Mouse (Mus musculus) hindbrain, embryonic 15.5 days (tissue): Measurements from ENCODE around the gene Gm9745. TPM values are rescaled to one million over a fixed set of nuclear protein-coding genes. Genes with fewer than 3 reads are reported as not detected.

Experiments used
- microRNA-seq: library from miRNA; unstranded; fragments of <30 nt; microRNA quantifications from one replicate; pipeline ENCODE4, GENCODE M21; 2016
- polyA plus RNA-seq: library from polyadenylated mRNA; unstranded; fragments of >200 nt; fragmentation: Nextera tagmentation; extraction: Ambion mirVana; gene quantifications from 2 replicates; pipeline ENCODE4 v1.2.1, GENCODE M21; 2015

The Gm9745 gene
- polyA plus RNA-seq, 1 experiment from 2014 or later: not detected

Small RNA genes within 50 kb of the gene (microRNA-seq; reads per million reads assigned to microRNA genes)
- gene Gm22750: not detected

Other genes starting within 250 kb of the Gm9745 start
- 52.1 and 54.1 TPM in 2 replicates for gene Wdr37, start 76.3 kb downstream of the Gm9745 start, polyA plus RNA-seq
- gene Idi1, start 62.7 kb downstream of the Gm9745 start, polyA plus RNA-seq: 104 and 106 TPM in 2 replicates
- gene Idi2, start 4.6 kb upstream of the Gm9745 start, polyA plus RNA-seq: not detected in 2 replicates
- 61.0 and 62.6 TPM in 2 replicates for gene Gtpbp4, start 47.9 kb upstream of the Gm9745 start, polyA plus RNA-seq
- 37.6 and 38.1 TPM in 2 replicates for gene Larp4b, start 145.7 kb upstream of the Gm9745 start, polyA plus RNA-seq